ENCODE assay signal across 7 mouse cellular contexts in the genomic region with DNA sequence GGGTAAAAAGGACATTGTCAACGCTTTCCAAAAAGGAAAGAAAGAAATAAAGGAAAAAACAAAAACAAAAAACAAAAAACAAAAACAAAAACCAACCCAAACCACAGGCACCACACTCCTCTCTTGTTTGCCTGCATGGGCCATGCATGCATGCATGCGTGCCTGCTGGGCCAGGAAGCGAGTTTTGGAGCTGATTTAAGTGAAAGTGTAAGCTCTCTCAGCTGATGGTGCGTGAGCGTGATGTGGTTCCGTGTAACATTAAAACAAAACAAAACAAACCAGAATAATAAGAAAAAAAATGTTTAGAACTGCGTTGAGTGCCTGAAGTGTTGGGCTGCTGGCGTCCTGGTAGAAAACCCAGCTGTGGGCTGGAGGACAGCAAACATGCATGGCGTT. TPM values are rescaled to one million over a fixed set of nuclear protein-coding genes. Genes with fewer than 3 reads are reported as not detected.
DNase-seq lines count a peak whose midpoint lies in the region; ATAC-seq lines count a peak whose summit lies in the region.

No protein-coding gene starts in this region.

- peaks cover 11% of the 10 kb centered on the region for H3K36me3 ChIP-seq in embryonic facial prominence, embryonic 10.5 days (replicated peaks)
- H3K36me3 ChIP-seq in midbrain, embryonic 12.5 days, result peaks cover 5% of the 10 kb centered on the region; the same call in 1 of the 2 replicates

- ATAC-seq in hematopoietic stem cell, adult 5-6 weeks (replicated peaks in 1 of 2; ENCODE audit: insufficient read depth in 1 of 2, low FRiP score in 2 of 2, low TSS enrichment in 1 of 2, low read depth in 1 of 2, poor library complexity in 2 of 2, severe bottlenecking in 2 of 2), result peak; percentile 30 to 46; a peak in 2 of 4 replicates
- ATAC-seq in midbrain, embryonic 12.5 days (ENCODE audit: low FRiP score, low read depth), result peak; percentile 32; the same call in 1 of the 2 replicates

- H3K9me3 ChIP-seq in embryonic facial prominence, embryonic 10.5 days, result no peaks in the 10 kb centered on the region
- H3K9me3 ChIP-seq in midbrain, embryonic 12.5 days, result no peaks in the 10 kb centered on the region

- H3K4me3 ChIP-seq in embryonic facial prominence, embryonic 10.5 days, result peak overlapping the region; percentile 77
- H3K4me3 ChIP-seq in midbrain, embryonic 12.5 days, result peak overlapping the region; percentile 71

- peaks cover 39% of the 10 kb centered on the region for H3K4me1 ChIP-seq in embryonic facial prominence, embryonic 10.5 days
- peaks cover 32% of the 10 kb centered on the region for H3K4me1 ChIP-seq in midbrain, embryonic 12.5 days

- H3K27ac ChIP-seq in embryonic facial prominence, embryonic 10.5 days (replicated peaks), result peak overlapping the region; percentile 99
- H3K27ac ChIP-seq in midbrain, embryonic 12.5 days (replicated peaks), result peak overlapping the region; percentile 98

- DNase-seq in urinary bladder, postnatal 14 days (ENCODE audit: low spot score), result peak; percentile 18
- DNase-seq in urinary bladder, postnatal 10 days (ENCODE audit: low spot score), result no peak
- DNase-seq in embryonic facial prominence, embryonic 10.5 days (ENCODE audit: low spot score), result no peak
- DNase-seq in layer of hippocampus, postnatal 14 days (ENCODE audit: low spot score in 2 of 2), result peak; percentile 14 to 32
- DNase-seq in ovary, postnatal 14 days (ENCODE audit: low spot score), result no peak

- H3K27me3 ChIP-seq in embryonic facial prominence, embryonic 10.5 days (replicated peaks; ENCODE audit: low read depth, poor library complexity, severe bottlenecking), result no peaks in the 10 kb centered on the region
- H3K27me3 ChIP-seq in midbrain, embryonic 12.5 days, result 0 out of 2 replicates have a peak, but pooled peaks cover 4% of the 10 kb centered on the region

- peak overlapping the region; percentile 72 for H3K4me2 ChIP-seq in midbrain, embryonic 12.5 days (replicated peaks)

- peak overlapping the region; percentile 97 for H3K9ac ChIP-seq in midbrain, embryonic 12.5 days (replicated peaks)

- 9% methylated on average over 9 of the region's 9 CpGs for WGBS in embryonic facial prominence, embryonic 10.5 days
- WGBS in midbrain, embryonic 12.5 days, result 4% methylated on average over 9 of the region's 9 CpGs

RNA-seq across cellular contexts. Expression of a gene that starts 1.3 kb away (rescaled TPM):
- polyA plus RNA-seq in embryonic facial prominence, embryonic 10.5 days (2016; fragmentation: Nextera tagmentation; extraction: Ambion mirVana), result 15.3 and 17.8 TPM in 2 replicates
- total RNA-seq in hematopoietic stem cell, adult 5-6 weeks (2017), result 43.4 and 43.8 TPM in 2 replicates
- total RNA-seq in layer of hippocampus, postnatal 14 days (2021), result 100 to 1,000 TPM; 111 to 117 TPM
- 27.9 and 30.5 TPM in 2 replicates for polyA plus RNA-seq in midbrain, embryonic 12.5 days (2016; fragmentation: Nextera tagmentation; extraction: Ambion mirVana)

Comparison
In these comparisons a context has a peak if more than half of its experiments do, and no peak if none do; other contexts are left out.
1. DNase-seq: peak in urinary bladder, postnatal 14 days (single experiment) and layer of hippocampus, postnatal 14 days (2 of 2); none in urinary bladder, postnatal 10 days (single experiment), embryonic facial prominence, embryonic 10.5 days (single experiment) and ovary, postnatal 14 days (single experiment).